Mouse (Mus musculus): Measurements from ENCODE around the gene Etnk1. TPM values are rescaled to one million over a fixed set of nuclear protein-coding genes. Genes with fewer than 3 reads are reported as not detected.

Etnk1 gene
- polyA plus RNA-seq, 1 experiment = 71.6 TPM

- Histone ChIP-seq H3K27me3 (replicated peaks; ENCODE audit: control insufficient read depth, insufficient read depth, low read length) (no peaks in the 10 kb centered on the region), H3K4me3 (ENCODE audit: insufficient read depth, low read depth, low read length) (no peak overlapping the region), H3K36me3 (ENCODE audit: control insufficient read depth, insufficient read depth, low read length) (no peaks in the 10 kb centered on the region), H3K4me1 (ENCODE audit: control insufficient read depth, insufficient read depth, low read length) (peaks cover 38% of the 10 kb centered on the region), H3K27ac (ENCODE audit: insufficient read depth, low read depth, low read length) (0 out of 2 replicates have a peak overlapping the region, but pooled peaks have one; percentile 20)
- no peak for TF ChIP-seq POLR2A (IDR thresholded peaks at IDR 0.05; ENCODE audit: low read depth, low read length)
- no peak for TF ChIP-seq CTCF (conservative IDR thresholded peaks at IDR 0.05; ENCODE audit: insufficient read depth, insufficient read length, low read depth, low read length)
- no peak for DNase-seq
- 45% methylated on average over 1 of the region's 1 CpGs for WGBS
Measured at GRCm38 (mm10) chr6:143155996-143156395, 11.0 kb upstream of the Etnk1 start.

GRCm38 (mm10) chr6:143156684-143157083 is 10.3 kb upstream of the Etnk1 start:
- no peak overlapping the region for H3K27ac ChIP-seq (ENCODE audit: insufficient read depth, low read depth, low read length)

GRCm38 (mm10) chr6:143157401-143157800 is 9.6 kb upstream of the Etnk1 start:
- Histone ChIP-seq H3K4me1 (ENCODE audit: control insufficient read depth, insufficient read depth, low read length) (peaks cover 29% of the 10 kb centered on the region), H3K36me3 (ENCODE audit: control insufficient read depth, insufficient read depth, low read length) (no peaks in the 10 kb centered on the region), H3K27me3 (replicated peaks; ENCODE audit: control insufficient read depth, insufficient read depth, low read length) (no peaks in the 10 kb centered on the region), H3K4me3 (ENCODE audit: insufficient read depth, low read depth, low read length) (no peak overlapping the region), H3K27ac (ENCODE audit: insufficient read depth, low read depth, low read length) (no peak overlapping the region)
- WGBS = 63% methylated on average over 8 of the region's 8 CpGs
- TF ChIP-seq POLR2A (IDR thresholded peaks at IDR 0.05; ENCODE audit: low read depth, low read length) (no peak), CTCF (conservative IDR thresholded peaks at IDR 0.05; ENCODE audit: insufficient read depth, insufficient read length, low read depth, low read length) (no peak)
- no peak for DNase-seq

More at GRCm38 (mm10) chr6:143156684-143157083, 10.3 kb upstream of the Etnk1 start:
- DNase-seq = no peak
- Histone ChIP-seq H3K4me3 (ENCODE audit: insufficient read depth, low read depth, low read length) (no peak overlapping the region), H3K36me3 (ENCODE audit: control insufficient read depth, insufficient read depth, low read length) (no peaks in the 10 kb centered on the region), H3K4me1 (ENCODE audit: control insufficient read depth, insufficient read depth, low read length) (peaks cover 34% of the 10 kb centered on the region), H3K27me3 (replicated peaks; ENCODE audit: control insufficient read depth, insufficient read depth, low read length) (no peaks in the 10 kb centered on the region)
- no peak for TF ChIP-seq POLR2A (IDR thresholded peaks at IDR 0.05; ENCODE audit: low read depth, low read length)
- no peak for TF ChIP-seq CTCF (conservative IDR thresholded peaks at IDR 0.05; ENCODE audit: insufficient read depth, insufficient read length, low read depth, low read length)
- WGBS = 69% methylated on average over 7 of the region's 7 CpGs

- peak; percentile 60 for DNase-seq
- 29% methylated on average over 6 of the region's 6 CpGs for WGBS
- Histone ChIP-seq H3K27ac (ENCODE audit: insufficient read depth, low read depth, low read length) (peak overlapping the region; percentile 57; the same call in 1 of the 2 replicates), H3K4me1 (ENCODE audit: control insufficient read depth, insufficient read depth, low read length) (peaks cover 10% of the 10 kb centered on the region; the same call in 1 of the 2 replicates), H3K27me3 (replicated peaks; ENCODE audit: control insufficient read depth, insufficient read depth, low read length) (no peaks in the 10 kb centered on the region), H3K36me3 (ENCODE audit: control insufficient read depth, insufficient read depth, low read length) (no peaks in the 10 kb centered on the region), H3K4me3 (ENCODE audit: insufficient read depth, low read depth, low read length) (no peak overlapping the region)
- TF ChIP-seq POLR2A (IDR thresholded peaks at IDR 0.05; ENCODE audit: low read depth, low read length) = no peak
- no peak for TF ChIP-seq CTCF (conservative IDR thresholded peaks at IDR 0.05; ENCODE audit: insufficient read depth, insufficient read length, low read depth, low read length)
Measured at GRCm38 (mm10) chr6:143160572-143161231, 6.3 kb upstream of the Etnk1 start.

GRCm38 (mm10) chr6:143162161-143162877 is 4.7 kb upstream of the Etnk1 start:
- H3K27ac ChIP-seq (ENCODE audit: insufficient read depth, low read depth, low read length) = no peak overlapping the region
- TF ChIP-seq CTCF (conservative IDR thresholded peaks at IDR 0.05; ENCODE audit: insufficient read depth, insufficient read length, low read depth, low read length) (no peak), POLR2A (IDR thresholded peaks at IDR 0.05; ENCODE audit: low read depth, low read length) (no peak)

GRCm38 (mm10) chr6:143163956-143164905 is 2.8 kb upstream of the Etnk1 start:
- DNase-seq = no peak
- no peak for TF ChIP-seq POLR2A (IDR thresholded peaks at IDR 0.05; ENCODE audit: low read depth, low read length)
- no peak for TF ChIP-seq CTCF (conservative IDR thresholded peaks at IDR 0.05; ENCODE audit: insufficient read depth, insufficient read length, low read depth, low read length)
- Histone ChIP-seq H3K4me3 (ENCODE audit: insufficient read depth, low read depth, low read length) (no peak overlapping the region), H3K4me1 (ENCODE audit: control insufficient read depth, insufficient read depth, low read length) (peaks cover 8% of the 10 kb centered on the region; the same call in 1 of the 2 replicates), H3K27me3 (replicated peaks; ENCODE audit: control insufficient read depth, insufficient read depth, low read length) (no peaks in the 10 kb centered on the region), H3K36me3 (ENCODE audit: control insufficient read depth, insufficient read depth, low read length) (no peaks in the 10 kb centered on the region), H3K27ac (ENCODE audit: insufficient read depth, low read depth, low read length) (no peak overlapping the region)
- WGBS = 80% methylated on average over 15 of the region's 15 CpGs

More at GRCm38 (mm10) chr6:143162161-143162877, 4.7 kb upstream of the Etnk1 start:
- Histone ChIP-seq H3K4me1 (ENCODE audit: control insufficient read depth, insufficient read depth, low read length) (peaks cover 8% of the 10 kb centered on the region; the same call in 1 of the 2 replicates), H3K4me3 (ENCODE audit: insufficient read depth, low read depth, low read length) (no peak overlapping the region), H3K27me3 (replicated peaks; ENCODE audit: control insufficient read depth, insufficient read depth, low read length) (no peaks in the 10 kb centered on the region), H3K36me3 (ENCODE audit: control insufficient read depth, insufficient read depth, low read length) (no peaks in the 10 kb centered on the region)
- DNase-seq = no peak
- 47% methylated on average over 12 of the region's 12 CpGs for WGBS
